Mouse (Mus musculus) activated CD4-positive, CD25-positive, alpha-beta regulatory T cell, adult 4 months (primary cell): Measurements from ENCODE around the gene Fkbp10. TPM values are rescaled to one million over a fixed set of nuclear protein-coding genes. Genes with fewer than 3 reads are reported as not detected.

ENCODE experiments used
- ATAC-seq: one replicate; pipeline ENCODE4 v1.8.0; 2017
- polyA plus RNA-seq, 2 experiments: library from polyadenylated mRNA; unstranded; fragments of 100-300 nt; shearing (Covaris generic); gene quantifications; one replicate each; pipeline ENCODE4 v1.2.1; 2017

The Fkbp10 gene
- polyA plus RNA-seq, 2 experiments from 2014 or later, result not detected

DNA sequence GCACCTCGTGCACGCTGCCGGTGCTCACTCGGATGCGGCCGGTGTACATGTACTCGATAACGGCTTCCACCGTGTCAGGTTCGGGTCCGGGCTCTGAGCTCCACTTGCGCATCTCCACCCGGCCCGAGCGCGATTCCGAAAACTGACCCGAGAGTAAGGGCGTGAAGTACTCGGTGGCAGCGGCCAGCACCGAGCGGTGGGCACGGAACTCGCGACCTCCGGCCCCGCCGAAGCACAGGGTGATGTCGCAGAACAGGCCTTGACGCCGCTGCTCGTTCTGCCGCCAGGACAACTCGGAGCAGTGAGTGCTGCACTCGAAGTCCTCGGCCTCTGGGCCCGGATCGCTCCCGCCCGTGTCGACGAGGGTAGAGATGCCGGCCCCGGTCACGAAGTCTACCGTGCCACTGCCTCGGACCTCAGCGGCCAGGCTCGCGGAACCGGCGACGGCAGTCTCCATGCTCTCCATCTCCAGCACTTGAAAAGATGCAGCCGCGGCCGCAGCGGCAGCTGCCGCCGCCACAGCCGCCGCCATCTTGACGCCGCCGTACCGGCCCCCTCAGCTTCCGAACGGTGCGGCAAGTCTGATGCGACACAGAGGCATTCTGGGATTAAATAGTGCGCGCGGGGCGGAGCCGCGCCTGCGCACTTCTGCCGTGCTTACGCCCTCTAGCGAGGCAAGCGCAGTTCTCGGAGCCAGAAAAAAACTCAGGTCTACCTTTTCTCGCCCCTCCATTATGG is 56.9 kb downstream of the Fkbp10 start, which contains the start of gene Klhl11:
Gene Klhl11 (minus strand): TSS at position 545 of the 738 bp plus-strand sequence.
- peak; percentile 93 for ATAC-seq

- peak; percentile 4 for ATAC-seq
Measured at GRCm38 (mm10) chr11:100472935-100473295, 57.4 kb downstream of the Fkbp10 start.

Other genes with a start within 250 kb of the Fkbp10 start
- gene Krt9, start 222.5 kb upstream of the Fkbp10 start, polyA plus RNA-seq, result not detected
- not detected for gene Krt14, start 208.1 kb upstream of the Fkbp10 start, polyA plus RNA-seq
- not detected for gene Krt16, start 166.8 kb upstream of the Fkbp10 start, polyA plus RNA-seq
- 1 to 10 TPM in 1 of 2 experiments, under 1 TPM in 1; 0.99 to 1.1 TPM for gene Krt17, start 154.7 kb upstream of the Fkbp10 start, polyA plus RNA-seq
- not detected for gene Krt42, start 145.8 kb upstream of the Fkbp10 start, polyA plus RNA-seq
- 1,000 to 10,000 TPM; 1,765 to 2,357 TPM for gene Eif1, start 95.8 kb upstream of the Fkbp10 start, polyA plus RNA-seq
- gene Gast, start 81.3 kb upstream of the Fkbp10 start, polyA plus RNA-seq, result not detected
- gene Hap1, start 59.6 kb upstream of the Fkbp10 start, polyA plus RNA-seq, result under 1 TPM in 1 of 2 experiments, not detected in 1; 0.87 TPM
- gene Jup, start 17.9 kb upstream of the Fkbp10 start, polyA plus RNA-seq, result 1 to 10 TPM in 1 of 2 experiments, under 1 TPM in 1; 0.19 to 1.5 TPM
- not detected for gene P3h4, start 861 bp upstream of the Fkbp10 start, polyA plus RNA-seq
- 100 to 1,000 TPM; 118 to 125 TPM for gene Nt5c3b, start 26.1 kb downstream of the Fkbp10 start, polyA plus RNA-seq
- not detected for gene Klhl10, start 26.2 kb downstream of the Fkbp10 start, polyA plus RNA-seq
- gene Klhl11, start 57.0 kb downstream of the Fkbp10 start, polyA plus RNA-seq, result 1 to 10 TPM; 1.9 to 2.1 TPM
- 10 to 100 TPM; 57.2 to 76.7 TPM for gene Acly, start 112.3 kb downstream of the Fkbp10 start, polyA plus RNA-seq
- gene Ttc25, start 129.9 kb downstream of the Fkbp10 start, polyA plus RNA-seq, result under 1 TPM in 1 of 2 experiments, not detected in 1; 0.15 TPM
- 100 to 1,000 TPM; 181 to 201 TPM for gene Cnp, start 159.2 kb downstream of the Fkbp10 start, polyA plus RNA-seq
- 10 to 100 TPM; 28.2 to 28.8 TPM for gene Nkiras2, start 203.5 kb downstream of the Fkbp10 start, polyA plus RNA-seq
- 100 to 1,000 TPM; 237 to 338 TPM for gene Dnajc7, start 204.5 kb downstream of the Fkbp10 start, polyA plus RNA-seq